Mouse (Mus musculus): ENCODE data around the gene Arhgdia. TPM values are rescaled to one million over a fixed set of nuclear protein-coding genes. Genes with fewer than 3 reads are reported as not detected.
"Not testable (repeated sequence)": the region's sequence is repeated elsewhere in the genome, so short reads cannot be mapped to it uniquely, and the experiment has no call there.

Gene Arhgdia
- total and polyA plus RNA-seq, 3 experiments, result 172 to 958 (median 417) TPM

- TF ChIP-seq MAFK (IDR thresholded peaks at IDR 0.05; ENCODE audit: insufficient replicate concordance, low read length), result peak; percentile 78; the same call in 1 of the 2 replicates
- Histone ChIP-seq H3K4me1 (ENCODE audit: control insufficient read depth in 1 of 2, insufficient read depth in 2 of 2) (peaks cover 11 to 35% of the 10 kb centered on the region in 2 experiments), H3K36me3 (replicated peaks in 1 of 2; ENCODE audit: control insufficient read depth in 1 of 2, insufficient read depth in 1 of 2, low read length in 1 of 2) (peaks cover 49 to 64% of the 10 kb centered on the region in 2 experiments), H3K79me2 (replicated peaks; ENCODE audit: control insufficient read depth, extremely low read depth, insufficient read depth, poor library complexity, severe bottlenecking) (peaks cover 27% of the 10 kb centered on the region)
- H3K27ac ChIP-seq (ENCODE audit: insufficient read depth, low read depth); H3K9me3 ChIP-seq (replicated peaks; ENCODE audit: low read length); DNase-seq (ENCODE audit: extremely low read depth); H3K27me3 ChIP-seq (replicated peaks); H3K4me3 ChIP-seq (replicated peaks in 1 of 3; ENCODE audit: low read depth in 2 of 3, low read length in 2 of 3, poor library complexity in 1 of 3); H3K9ac ChIP-seq (ENCODE audit: insufficient read depth, low read depth); H3K4me2 ChIP-seq (ENCODE audit: insufficient read depth, low read depth, poor library complexity, severe bottlenecking); in situ Hi-C loops (cut with MboI; ENCODE audit: low pct_ligation_motif_present, low pct_unique_long_range_greater_than_20kb, low sequenced_read_pairs); dilution Hi-C loops (cut with MboI; ENCODE audit: extremely low pct_ligation_motif_present, extremely low pct_unique_long_range_greater_than_20kb, low sequenced_read_pairs): not testable (repeated sequence)
Measured at GRCm38 (mm10) chr11:120582982-120583293, 1.5 kb upstream of the Arhgdia start.

GRCm38 (mm10) chr11:120582268-120582981, 1.0 kb upstream of the Arhgdia start:
- Histone ChIP-seq H3K27me3 (replicated peaks) (no peaks in the 10 kb centered on the region), H3K36me3 (replicated peaks in 1 of 2; ENCODE audit: control insufficient read depth in 1 of 2, insufficient read depth in 1 of 2, low read length in 1 of 2) (peaks cover 50 to 64% of the 10 kb centered on the region in 2 experiments), H3K9me3 (replicated peaks; ENCODE audit: low read length) (peaks cover 4% of the 10 kb centered on the region), H3K27ac (ENCODE audit: insufficient read depth, low read depth) (peak overlapping the region; percentile 89), H3K79me2 (replicated peaks; ENCODE audit: control insufficient read depth, extremely low read depth, insufficient read depth, poor library complexity, severe bottlenecking) (peaks cover 27% of the 10 kb centered on the region), H3K9ac (ENCODE audit: insufficient read depth, low read depth) (peak overlapping the region; percentile 93), H3K4me2 (ENCODE audit: insufficient read depth, low read depth, poor library complexity, severe bottlenecking) (peak overlapping the region; percentile 74), H3K4me1 (ENCODE audit: control insufficient read depth in 1 of 2, insufficient read depth in 2 of 2) (peaks cover 11 to 40% of the 10 kb centered on the region in 2 experiments), H3K4me3 (replicated peaks in 1 of 3; ENCODE audit: low read depth in 2 of 3, low read length in 2 of 3, poor library complexity in 1 of 3) (peak overlapping the region; percentile 61 to 85 (median 77))
- dilution Hi-C loops (cut with MboI; ENCODE audit: extremely low pct_ligation_motif_present, extremely low pct_unique_long_range_greater_than_20kb, low sequenced_read_pairs), result no loop called here
- in situ Hi-C loops (cut with MboI; ENCODE audit: low pct_ligation_motif_present, low pct_unique_long_range_greater_than_20kb, low sequenced_read_pairs), result no loop called here
- DNase-seq (ENCODE audit: extremely low read depth), result peak; percentile 75
- peak; percentile 65 to 81 for TF ChIP-seq CTCF (conservative IDR thresholded peaks at IDR 0.05 in 1 of 2, IDR thresholded peaks at IDR 0.05 in 1 of 2; ENCODE audit: low read depth in 2 of 2, low read length in 2 of 2)
- peak; percentile 82 for TF ChIP-seq USF2 (conservative IDR thresholded peaks at IDR 0.05; ENCODE audit: low read depth, low read length)
- TF ChIP-seq ZMIZ1 (IDR thresholded peaks at IDR 0.05; ENCODE audit: low read depth, low read length), result no peak
- TF ChIP-seq SIN3A (IDR thresholded peaks at IDR 0.05; ENCODE audit: low read length), result no peak; the same call in 1 of the 2 replicates
- peak; percentile 86 for TF ChIP-seq MAX (IDR thresholded peaks at IDR 0.05; ENCODE audit: low read length)
- TF ChIP-seq SMC3 (IDR thresholded peaks at IDR 0.05; ENCODE audit: low read depth, low read length), result peak; percentile 6; the same call in 1 of the 2 replicates
- TF ChIP-seq USF1 (IDR thresholded peaks at IDR 0.05; ENCODE audit: low read depth, low read length), result peak; percentile 69
- no peak for TF ChIP-seq ETS1 (conservative IDR thresholded peaks at IDR 0.05; ENCODE audit: low read depth, low read length)
- TF ChIP-seq JUND (conservative IDR thresholded peaks at IDR 0.05; ENCODE audit: low read depth, low read length), result no peak
- TF ChIP-seq CHD2 (IDR thresholded peaks at IDR 0.05; ENCODE audit: low read length), result no peak
- 0 out of 2 replicates have a peak, but pooled peaks have one; percentile 45 for TF ChIP-seq TBP (conservative IDR thresholded peaks at IDR 0.05; ENCODE audit: low read depth, low read length)
- TF ChIP-seq POLR2A (IDR thresholded peaks at IDR 0.05; ENCODE audit: low read depth, low read length), result 0 out of 2 replicates have a peak, but pooled peaks have one; percentile 5
- TF ChIP-seq UBTF (IDR thresholded peaks at IDR 0.05; ENCODE audit: low read depth, low read length), result no peak
- 0 out of 2 replicates have a peak, but pooled peaks have one; percentile 27 for TF ChIP-seq POLR2AphosphoS2 (IDR thresholded peaks at IDR 0.05; ENCODE audit: low read depth, low read length)
- no peak for TF ChIP-seq MAFK (IDR thresholded peaks at IDR 0.05; ENCODE audit: insufficient replicate concordance, low read length)
- no peak for TF ChIP-seq KAT2A (IDR thresholded peaks at IDR 0.05; ENCODE audit: insufficient replicate concordance, low read length)
- peak; percentile 34; the same call in 1 of the 2 replicates for TF ChIP-seq TCF12 (IDR thresholded peaks at IDR 0.05; ENCODE audit: low read depth, low read length)
- TF ChIP-seq BHLHE40 (IDR thresholded peaks at IDR 0.05; ENCODE audit: low read depth, low read length), result peak; percentile 67
- TF ChIP-seq ZKSCAN1 (IDR thresholded peaks at IDR 0.05; ENCODE audit: borderline replicate concordance, low read depth, low read length), result no peak
- TF ChIP-seq EP300 (IDR thresholded peaks at IDR 0.05; ENCODE audit: low read length), result 0 out of 2 replicates have a peak, but pooled peaks have one; percentile 2
- TF ChIP-seq RAD21 (IDR thresholded peaks at IDR 0.05; ENCODE audit: low read depth, low read length), result peak; percentile 44
- no peak for TF ChIP-seq NELFE (IDR thresholded peaks at IDR 0.05; ENCODE audit: low read depth, low read length)
- no peak for TF ChIP-seq ZC3H11A (IDR thresholded peaks at IDR 0.05; ENCODE audit: low read depth, low read length)
- TF ChIP-seq MYC (IDR thresholded peaks at IDR 0.05; ENCODE audit: low read depth, low read length), result peak; percentile 58; the same call in 1 of the 2 replicates
